8 mouse cellular contexts compared by ENCODE assay signal in genomic region chr11:90382005-90382611, GRCm38 (mm10). TPM values are rescaled to one million over a fixed set of nuclear protein-coding genes. Genes with fewer than 3 reads are reported as not detected.
DNase-seq lines count a peak whose midpoint lies in the region.

No protein-coding gene starts in this region.

- DNase-seq in retina, postnatal 1 day, result peak; percentile 85
- no peak for DNase-seq in retina, embryonic 14.5 days (ENCODE audit: low spot score)
- DNase-seq in frontal cortex, postnatal 10 days (ENCODE audit: low spot score in 2 of 2), result peak; percentile 59 to 60
- DNase-seq in heart, postnatal 36 days, result peak; percentile 76 to 82
- DNase-seq in kidney, postnatal 4 days, result peak; percentile 75 to 85
- peak; percentile 65 for DNase-seq in lung, adult 18-20 months
- peak; percentile 73 for DNase-seq in right cerebral cortex, postnatal 4 days
- no peak for DNase-seq in thymus, adult 18-20 months

- intact Hi-C loops in heart, postnatal 36 days (cut with DNase I), result no loop called here

RNA-seq across cellular contexts. Expression of gene Hlf, which starts 8.6 kb away (rescaled TPM):
- total RNA-seq in heart, postnatal 36 days (2021), result 10 to 100 TPM; 21.2 to 21.3 TPM

Comparison
In these comparisons a context has a peak if more than half of its experiments do, and no peak if none do; other contexts are left out.
1. DNase-seq: peak in retina, postnatal 1 day (single experiment), frontal cortex, postnatal 10 days (2 of 2), heart, postnatal 36 days (2 of 2), kidney, postnatal 4 days (2 of 2), lung, adult 18-20 months (2 of 2) and right cerebral cortex, postnatal 4 days (single experiment); none in retina, embryonic 14.5 days (single experiment) and thymus, adult 18-20 months (0 of 2).